Mouse (Mus musculus) E14TG2a.4 (cell line): Measurements from ENCODE around the gene Bspry.

Source experiments
- CTCF ChIP-seq: conservative IDR thresholded peaks from 2 replicates; pipeline ENCODE4 v1.5.1; 2014; ENCODE audit warnings: low read length
- POU5F1 ChIP-seq: IDR thresholded peaks from 2 replicates; pipeline ENCODE4 v1.6.1; 2014; ENCODE audit warnings: low read length, borderline replicate concordance

DNA sequence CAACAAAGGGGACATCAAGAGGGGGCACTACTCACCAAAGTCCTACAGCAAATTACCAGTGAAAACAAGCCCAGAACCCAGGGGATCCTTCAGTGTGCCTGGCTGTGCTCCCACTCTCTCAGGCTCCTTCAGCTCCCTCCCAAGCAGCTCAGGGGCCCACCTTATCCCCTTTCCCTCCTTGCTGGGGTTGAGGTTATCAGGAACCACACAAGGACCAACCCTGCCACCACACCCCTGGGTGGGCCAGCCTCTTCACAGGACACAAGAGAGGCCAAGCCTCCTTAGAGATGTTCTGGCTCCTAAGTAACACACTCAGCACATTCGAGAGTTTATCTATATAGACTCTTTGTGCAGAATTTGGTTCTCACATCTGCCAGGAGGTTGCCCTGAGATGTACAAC is 36.7 kb downstream of the Bspry start:
- TF ChIP-seq CTCF (no peak), POU5F1 (no peak)
